Comparison of ENCODE assay signal across 25 mouse cellular contexts in the genomic region with DNA sequence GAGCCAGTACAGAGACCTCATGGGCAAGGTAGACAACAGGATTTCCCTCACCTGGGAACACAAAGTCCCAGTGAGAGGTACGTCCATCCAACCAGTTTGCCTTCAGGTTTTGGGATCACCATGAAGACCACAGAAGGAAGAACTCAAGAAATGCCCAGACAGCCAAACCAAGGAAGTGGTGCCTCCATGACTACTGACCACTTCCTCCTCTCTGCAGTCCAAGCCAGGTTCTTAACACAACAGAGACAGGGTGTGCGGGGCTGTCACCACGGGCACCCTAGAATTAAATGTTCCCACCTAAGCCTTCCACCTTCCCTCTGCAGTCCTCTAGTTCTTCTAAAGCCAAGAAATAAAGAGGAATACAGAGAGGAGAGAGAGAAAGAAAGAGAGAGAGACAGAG. TPM values are rescaled to one million over a fixed set of nuclear protein-coding genes. Genes with fewer than 3 reads are reported as not detected.
DNase-seq lines count a peak whose midpoint lies in the region; ATAC-seq lines count a peak whose summit lies in the region.
"Had no signal": no experiment of that assay in that cellular context is flagged by ENCODE, and none has a peak within 500 bp of the region (broad histone marks: within the 10 kb centered on the region; RNA-seq: fewer than 3 reads in every experiment).

No protein-coding gene starts in this region.

- peaks cover 71% of the 10 kb centered on the region for H3K4me1 ChIP-seq in megakaryocyte, embryonic 14.5 days
- H3K4me1 ChIP-seq: embryonic facial prominence, embryonic 15.5 days; forebrain, embryonic 10.5 days; forebrain, embryonic 12.5 days had no signal

- no peak overlapping the region for H3K4me3 ChIP-seq in macrophage (ENCODE audit: inconsistent target)
- peak overlapping the region; percentile 71 for H3K4me3 ChIP-seq in megakaryocyte, embryonic 14.5 days (replicated peaks)
- H3K4me3 ChIP-seq: embryonic facial prominence, embryonic 13.5 days; embryonic facial prominence, embryonic 15.5 days; erythroblast, embryonic 14.5 days; forebrain, embryonic 10.5 days; forebrain, embryonic 12.5 days had no signal

- intact Hi-C loops in left cerebral cortex, postnatal 36 days (cut with DNase I): no loop called here

- WGBS in macrophage (ENCODE audit: missing documents): 6% methylated on average over 3 of the region's 3 CpGs

- H3K36me3 ChIP-seq in macrophage (ENCODE audit: inconsistent target): no peaks in the 10 kb centered on the region
- H3K36me3 ChIP-seq in megakaryocyte, embryonic 14.5 days (replicated peaks; ENCODE audit: low read length): peaks cover 59% of the 10 kb centered on the region

- peak overlapping the region; percentile 3 for H3K27ac ChIP-seq in macrophage
- H3K27ac ChIP-seq: embryonic facial prominence, embryonic 13.5 days; embryonic facial prominence, embryonic 15.5 days; forebrain, embryonic 10.5 days; forebrain, embryonic 12.5 days had no signal

- peaks cover 46% of the 10 kb centered on the region; the same call in 1 of the 2 replicates for H3K79me2 ChIP-seq in macrophage (ENCODE audit: inconsistent target)

- DNase-seq in 416B (ENCODE audit: low read depth): peak; percentile 53
- no peak for DNase-seq in frontal cortex, postnatal 36 days (ENCODE audit: low spot score in 2 of 2)
- no peak for DNase-seq in cerebellum, postnatal 4 days (ENCODE audit: low spot score in 2 of 2)
- no peak for DNase-seq in left cerebral cortex, postnatal 36 days (ENCODE audit: low spot score in 2 of 2)
- DNase-seq: adrenal gland, adult 2 months; adrenal gland, postnatal 10 days; adrenal gland, postnatal 25 days; cerebellum, adult 11 months; cerebellum, adult 18-20 months; cerebellum, adult 8-10 months; cerebellum, adult 9-11 months; cerebellum, postnatal 14 days; cerebellum, postnatal 36 days; embryo, embryonic 11 days had no signal

- H3K27me3 ChIP-seq in megakaryocyte, embryonic 14.5 days (replicated peaks): no peaks in the 10 kb centered on the region
- H3K27me3 ChIP-seq: embryonic facial prominence, embryonic 13.5 days; embryonic facial prominence, embryonic 15.5 days; forebrain, embryonic 12.5 days had no signal

- no peaks in the 10 kb centered on the region for H3K9me3 ChIP-seq in megakaryocyte, embryonic 14.5 days
- H3K9me3 ChIP-seq: embryonic facial prominence, embryonic 13.5 days; embryonic facial prominence, embryonic 15.5 days; forebrain, embryonic 10.5 days; forebrain, embryonic 12.5 days had no signal

- ATAC-seq in granulocyte monocyte progenitor cell, adult 5-6 weeks (replicated peaks; ENCODE audit: poor library complexity, severe bottlenecking): peak; percentile 93
- ATAC-seq in inflammation-experienced regulatory T-cells, adult 6 months: no peak
- ATAC-seq: forebrain, embryonic 14.5 days; forebrain, embryonic 16.5 days had no signal

RNA-seq across cellular contexts. Expression of a gene that starts 33.8 kb away (rescaled TPM):
- 35.5 and 75.7 TPM in 2 replicates for total RNA-seq in granulocyte monocyte progenitor cell, adult 5-6 weeks (2014; fragmentation: Nextera tagmentation)
- 18.5 and 31.9 TPM in 2 replicates for total RNA-seq in granulocyte monocyte progenitor cell, adult 5-6 weeks (2017)
- 10 to 100 TPM in 23 of 26 experiments, 1 to 10 TPM in 3; 7.3 to 52.5 (median 30.6) TPM for total RNA-seq in macrophage (2018; cell fraction: chromatin; rRNA removed)
- 10 to 100 TPM in 11 of 26 experiments, 1 to 10 TPM in 15; 2.7 to 16.9 (median 9.6) TPM for total RNA-seq in macrophage (2018; cell fraction: cytosol; rRNA removed)
- 10 to 100 TPM in 23 of 26 experiments, 1 to 10 TPM in 3; 7.0 to 57.6 (median 26.4) TPM for total RNA-seq in macrophage (2018; cell fraction: nucleus; rRNA removed)
- polyA plus RNA-seq in macrophage (2018): 8.7 to 23.8 TPM (median 16.9 TPM) in 3 replicates
- 3.2 and 13.4 TPM in 2 replicates for polyA plus RNA-seq in megakaryocyte, embryonic 14.5 days (2012; ENCODE audit: insufficient read depth, low replicate concordance)
- 10 to 100 TPM; 39.6 to 58.9 (median 48.7) TPM for polyA plus RNA-seq in inflammation-experienced regulatory T-cells, adult 6 months (2017; shearing (Covaris generic))
- total RNA-seq in left cerebral cortex, postnatal 36 days (2021): 100 to 1,000 TPM; 207 to 216 TPM
